ENCODE assay signal across 15 mouse cellular contexts in the genomic region with DNA sequence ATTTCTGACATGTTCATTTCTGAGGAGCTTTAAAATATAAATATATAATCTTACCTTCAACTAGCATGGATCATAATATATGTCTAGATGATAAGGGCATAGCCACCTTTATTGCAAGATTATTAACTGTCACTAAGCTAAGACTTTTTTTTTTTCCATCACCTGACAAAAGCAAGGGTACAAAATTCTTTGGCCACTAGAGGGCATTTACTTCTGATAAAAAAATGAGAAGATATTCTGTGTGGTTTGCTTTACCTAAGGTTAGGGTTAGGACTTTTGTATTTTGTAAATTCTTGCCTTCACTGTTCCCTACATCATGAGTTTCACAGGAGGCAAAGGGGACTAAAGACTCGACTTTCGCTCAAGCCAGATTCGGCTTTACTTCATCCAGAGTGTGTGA.
DNase-seq lines count a peak whose midpoint lies in the region; ATAC-seq and TF ChIP-seq lines count a peak whose summit lies in the region.
"Had no signal": no experiment of that assay in that cellular context is flagged by ENCODE, and none has a peak within 500 bp of the region (broad histone marks: within the 10 kb centered on the region; RNA-seq: fewer than 3 reads in every experiment).

No protein-coding gene starts in this region.

- TF ChIP-seq CTCF in kidney, postnatal 0 days (IDR thresholded peaks at IDR 0.05; ENCODE audit: low read depth) = peak; percentile 54

- H3K9ac ChIP-seq in kidney, postnatal 0 days (ENCODE audit: low read depth, low read length) = no peak overlapping the region
- no peak overlapping the region for H3K9ac ChIP-seq in midbrain, embryonic 11.5 days (ENCODE audit: low read length)
- H3K9ac ChIP-seq: heart, embryonic 15.5 days; liver, embryonic 13.5 days had no signal

- no peaks in the 10 kb centered on the region for H3K4me1 ChIP-seq in kidney, postnatal 0 days (replicated peaks; ENCODE audit: insufficient read depth, low read length)
- H3K4me1 ChIP-seq in midbrain, embryonic 11.5 days (ENCODE audit: control insufficient read depth, insufficient read depth, low read length) = no peaks in the 10 kb centered on the region
- H3K4me1 ChIP-seq in midbrain, embryonic 10.5 days = no peaks in the 10 kb centered on the region
- H3K4me1 ChIP-seq: heart, embryonic 15.5 days; liver, embryonic 13.5 days had no signal

- ATAC-seq in kidney, postnatal 0 days (replicated peaks; ENCODE audit: low FRiP score, low read depth) = no peak
- no peak for ATAC-seq in midbrain, embryonic 11.5 days (ENCODE audit: low FRiP score)
- ATAC-seq: inflammation-experienced regulatory T-cells, adult 6 months had no signal

- no peak overlapping the region for H3K4me3 ChIP-seq in kidney, postnatal 0 days (replicated peaks; ENCODE audit: low read depth, low read length)
- H3K4me3 ChIP-seq in midbrain, embryonic 11.5 days (ENCODE audit: low read depth, low read length) = no peak overlapping the region
- no peak overlapping the region for H3K4me3 ChIP-seq in midbrain, embryonic 10.5 days
- H3K4me3 ChIP-seq: heart, embryonic 15.5 days; liver, embryonic 13.5 days had no signal

- no peaks in the 10 kb centered on the region for H3K36me3 ChIP-seq in kidney, postnatal 0 days (ENCODE audit: insufficient read depth, low read length)
- no peaks in the 10 kb centered on the region for H3K36me3 ChIP-seq in midbrain, embryonic 11.5 days (ENCODE audit: control insufficient read depth, insufficient read depth, low read length)
- H3K36me3 ChIP-seq in midbrain, embryonic 10.5 days = no peaks in the 10 kb centered on the region
- H3K36me3 ChIP-seq: heart, embryonic 15.5 days; liver, embryonic 13.5 days had no signal

- no peaks in the 10 kb centered on the region for H3K27me3 ChIP-seq in kidney, postnatal 0 days (ENCODE audit: insufficient read depth, low read length)
- H3K27me3 ChIP-seq in midbrain, embryonic 11.5 days (ENCODE audit: control insufficient read depth, insufficient read depth, low read length) = no peaks in the 10 kb centered on the region
- no peaks in the 10 kb centered on the region for H3K27me3 ChIP-seq in midbrain, embryonic 10.5 days (ENCODE audit: low read depth, poor library complexity, severe bottlenecking)
- H3K27me3 ChIP-seq: heart, embryonic 15.5 days; liver, embryonic 13.5 days had no signal

- no peak overlapping the region for H3K27ac ChIP-seq in kidney, postnatal 0 days
- no peak overlapping the region for H3K27ac ChIP-seq in midbrain, embryonic 11.5 days (ENCODE audit: low read depth, low read length)
- no peak overlapping the region for H3K27ac ChIP-seq in midbrain, embryonic 10.5 days (replicated peaks)
- H3K27ac ChIP-seq: heart, embryonic 15.5 days; liver, embryonic 13.5 days had no signal

- 83% methylated on average over 3 of the region's 3 CpGs for WGBS in kidney, postnatal 0 days
- 92% methylated on average over 3 of the region's 3 CpGs for WGBS in midbrain, embryonic 11.5 days
- WGBS in midbrain, embryonic 10.5 days = 89% methylated on average over 3 of the region's 3 CpGs

- H3K4me2 ChIP-seq in kidney, postnatal 0 days (ENCODE audit: low read length) = no peak overlapping the region
- no peak overlapping the region for H3K4me2 ChIP-seq in midbrain, embryonic 11.5 days
- H3K4me2 ChIP-seq: heart, embryonic 15.5 days; liver, embryonic 13.5 days had no signal

- H3K9me3 ChIP-seq in kidney, postnatal 0 days (replicated peaks; ENCODE audit: low read length) = no peaks in the 10 kb centered on the region
- H3K9me3 ChIP-seq in midbrain, embryonic 11.5 days (ENCODE audit: control insufficient read depth, low read length) = no peaks in the 10 kb centered on the region
- H3K9me3 ChIP-seq in midbrain, embryonic 10.5 days (replicated peaks) = no peaks in the 10 kb centered on the region
- H3K9me3 ChIP-seq: heart, embryonic 15.5 days had no signal

- peak; percentile 31 for DNase-seq in embryo, embryonic 10.5 days (ENCODE audit: low spot score)
- no peak for DNase-seq in embryo, embryonic 9.5 days (ENCODE audit: extremely low spot score)
- DNase-seq in kidney, postnatal 0 days (ENCODE audit: low spot score) = peak; percentile 23
- DNase-seq in kidney, adult 8-10 months = no peak
- peak; percentile 83 for DNase-seq in midbrain, embryonic 11.5 days (ENCODE audit: low spot score, missing footprints)
- no peak for DNase-seq in midbrain, embryonic 10.5 days (ENCODE audit: low spot score)
- no peak for DNase-seq in B cell, adult 2 months
- no peak for DNase-seq in yolk sac, embryonic 10.5 days (ENCODE audit: low spot score)
- DNase-seq: cerebellum, postnatal 36 days; gastrocnemius, postnatal 10 days; layer of hippocampus, adult 9-11 months; liver, embryonic 13.5 days; right cerebral cortex, postnatal 25 days had no signal

Comparison
In these comparisons a context has a peak if more than half of its experiments do, and no peak if none do; other contexts are left out.
1. DNase-seq: peak in embryo, embryonic 10.5 days (single experiment), kidney, postnatal 0 days (single experiment) and midbrain, embryonic 11.5 days (single experiment); none in embryo, embryonic 9.5 days (single experiment), kidney, adult 8-10 months (0 of 2), midbrain, embryonic 10.5 days (single experiment), B cell, adult 2 months (0 of 2) and yolk sac, embryonic 10.5 days (single experiment).